Mouse (Mus musculus): ENCODE results near the gene Ercc1. TPM values are rescaled to one million over a fixed set of nuclear protein-coding genes. Genes with fewer than 3 reads are reported as not detected.

Ercc1 gene
- total and polyA plus RNA-seq, 3 experiments: 22.2 to 37.5 TPM; not detected in 1

- H3K9me3 ChIP-seq (replicated peaks; ENCODE audit: insufficient read depth, low read length): no peaks in the 10 kb centered on the region
- 0 out of 4 replicates have a peak, but pooled peaks cover 0 to 2% of the 10 kb centered on the region in 2 experiments for H3K36me3 ChIP-seq (ENCODE audit: control insufficient read depth in 1 of 2, insufficient read depth in 2 of 2, low read length in 2 of 2)
- H3K4me3 ChIP-seq (ENCODE audit: control insufficient read depth in 1 of 2, insufficient read depth in 1 of 2, low read depth in 2 of 2, low read length in 2 of 2): peak within 1 kb of the TSS; percentile 58 to 66
- peaks cover 10% of the 10 kb centered on the region for H3K79me2 ChIP-seq (ENCODE audit: control insufficient read depth, insufficient read depth, low read length, poor library complexity)
- DNase-seq (ENCODE audit: low read depth, low spot score): peak; percentile 95
- H3K27ac ChIP-seq (ENCODE audit: control insufficient read depth, low read depth, low read length): peak within 1 kb of the TSS; percentile 75
- peaks cover 0 to 13% of the 10 kb centered on the region in 2 experiments; a peak in 2 of 4 replicates for H3K4me1 ChIP-seq (ENCODE audit: control insufficient read depth in 1 of 2, insufficient read depth in 2 of 2, low read length in 2 of 2)
- H3K9ac ChIP-seq (ENCODE audit: control insufficient read depth, low read depth, low read length, poor library complexity, severe bottlenecking): peak within 1 kb of the TSS; percentile 75
- no peaks in the 10 kb centered on the region for H3K27me3 ChIP-seq (ENCODE audit: control insufficient read depth in 1 of 2, insufficient read depth in 2 of 2, low read length in 2 of 2)
- TF ChIP-seq EP300 (IDR thresholded peaks at IDR 0.05; ENCODE audit: low read depth in 1 of 2, low read length in 2 of 2): 0 out of 4 replicates have a peak, but pooled peaks of 1 of the 2 experiments have one; percentile 24
- TF ChIP-seq BHLHE40 (IDR thresholded peaks at IDR 0.05; ENCODE audit: borderline replicate concordance, low read depth, low read length): no peak
- peak; percentile 75 for TF ChIP-seq TBP (IDR thresholded peaks at IDR 0.05; ENCODE audit: low read depth, low read length)
- no peak for TF ChIP-seq CHD2 (IDR thresholded peaks at IDR 0.05; ENCODE audit: low read length)
- TF ChIP-seq GABPA (IDR thresholded peaks at IDR 0.05; ENCODE audit: low read depth, low read length): no peak
- TF ChIP-seq NRF1 (IDR thresholded peaks at IDR 0.05; ENCODE audit: insufficient read depth, low read depth, low read length, poor library complexity, severe bottlenecking): peak; percentile 58
- no peak for TF ChIP-seq TAL1 (IDR thresholded peaks at IDR 0.05; ENCODE audit: low read length)
- no peak for TF ChIP-seq ZC3H11A (IDR thresholded peaks at IDR 0.05; ENCODE audit: low read depth, low read length)
- peak; percentile 100 for TF ChIP-seq CHD1 (IDR thresholded peaks at IDR 0.05; ENCODE audit: low read depth, low read length)
- no peak for TF ChIP-seq MAFK (IDR thresholded peaks at IDR 0.05; ENCODE audit: borderline replicate concordance, low read depth, low read length)
- TF ChIP-seq JUND (IDR thresholded peaks at IDR 0.05; ENCODE audit: low read depth, low read length): no peak
- TF ChIP-seq USF2 (IDR thresholded peaks at IDR 0.05; ENCODE audit: borderline replicate concordance in 1 of 2, insufficient read depth in 1 of 2, low read depth in 1 of 2, low read length in 2 of 2): no peak
- TF ChIP-seq TCF12 (IDR thresholded peaks at IDR 0.05; ENCODE audit: low read depth, low read length): peak; percentile 43
- no peak for TF ChIP-seq ZNF384 (IDR thresholded peaks at IDR 0.05; ENCODE audit: low read depth, low read length)
- 0 out of 2 replicates have a peak, but pooled peaks have one; percentile 33 for TF ChIP-seq KAT2A (conservative IDR thresholded peaks at IDR 0.05; ENCODE audit: low read depth, low read length)
- TF ChIP-seq RCOR1 (IDR thresholded peaks at IDR 0.05; ENCODE audit: low read depth, low read length): no peak
- no peak for TF ChIP-seq ZKSCAN1 (IDR thresholded peaks at IDR 0.05; ENCODE audit: low read depth, low read length)
- peak; percentile 99 for TF ChIP-seq MXI1 (IDR thresholded peaks at IDR 0.05; ENCODE audit: low read depth, low read length)
- peak; percentile 73 for TF ChIP-seq NELFE (IDR thresholded peaks at IDR 0.05; ENCODE audit: low read depth, low read length)
- no peak for TF ChIP-seq E2F4 (IDR thresholded peaks at IDR 0.05; ENCODE audit: borderline replicate concordance, low read depth, low read length)
- TF ChIP-seq ZMIZ1 (IDR thresholded peaks at IDR 0.05; ENCODE audit: low read depth, low read length): no peak
- TF ChIP-seq POLR2AphosphoS5 (IDR thresholded peaks at IDR 0.05; ENCODE audit: borderline replicate concordance, low read depth, low read length): no peak
- TF ChIP-seq UBTF (IDR thresholded peaks at IDR 0.05; ENCODE audit: borderline replicate concordance, insufficient read depth, low read depth, low read length): no peak
- peak; percentile 95 for TF ChIP-seq MAX (IDR thresholded peaks at IDR 0.05; ENCODE audit: low read length)
- TF ChIP-seq ELF1 (IDR thresholded peaks at IDR 0.05; ENCODE audit: low read depth, low read length): no peak; the same call in 1 of the 2 replicates
- TF ChIP-seq GATA1 (IDR thresholded peaks at IDR 0.05; ENCODE audit: low read depth, low read length): no peak
- TF ChIP-seq POLR2AphosphoS2 (IDR thresholded peaks at IDR 0.05; ENCODE audit: low read length): no peak
- peak; percentile 54 to 62; a peak in 2 of 4 replicates for TF ChIP-seq POLR2A (IDR thresholded peaks at IDR 0.05; ENCODE audit: control insufficient read depth in 1 of 2, insufficient read depth in 1 of 2, low read depth in 1 of 2, low read length in 2 of 2, poor library complexity in 1 of 2)
- TF ChIP-seq MYB (IDR thresholded peaks at IDR 0.05; ENCODE audit: low read depth, low read length): no peak
- TF ChIP-seq MYC (IDR thresholded peaks at IDR 0.05; ENCODE audit: low read depth, low read length): peak; percentile 97
- TF ChIP-seq CTCF (IDR thresholded peaks at IDR 0.05 in 2 of 3, conservative IDR thresholded peaks at IDR 0.05 in 1 of 3; ENCODE audit: control insufficient read depth in 1 of 3, insufficient read depth in 1 of 3, low read depth in 2 of 3, low read length in 3 of 3, poor library complexity in 1 of 3, severe bottlenecking in 1 of 3): no peak
- no peak for TF ChIP-seq RAD21 (IDR thresholded peaks at IDR 0.05; ENCODE audit: low read depth, low read length)
- no peak for TF ChIP-seq MEF2A (IDR thresholded peaks at IDR 0.05; ENCODE audit: extremely low read depth, insufficient replicate concordance, low read depth, low read length, poor library complexity, severe bottlenecking)
- no peak for TF ChIP-seq SMC3 (IDR thresholded peaks at IDR 0.05; ENCODE audit: low read depth, low read length)
- TF ChIP-seq SIN3A (IDR thresholded peaks at IDR 0.05; ENCODE audit: low read length): peak; percentile 99
- peak; percentile 83 for TF ChIP-seq USF1 (IDR thresholded peaks at IDR 0.05; ENCODE audit: low read depth, low read length)
- TF ChIP-seq MAZ (IDR thresholded peaks at IDR 0.05; ENCODE audit: low read depth, low read length): peak; percentile 52; the same call in 1 of the 2 replicates
Observed at GRCm38 (mm10) chr7:19359299-19359891, 14.8 kb downstream of the Ercc1 start, which contains the start of the genes Cd3eap and Ppp1r13l. Gene Cd3eap (minus strand): TSS chr7:19359483. Gene Ppp1r13l (plus strand): TSS chr7:19359749.
